Mouse (Mus musculus): ENCODE data around the gene Etfrf1. TPM values are rescaled to one million over a fixed set of nuclear protein-coding genes. Genes with fewer than 3 reads are reported as not detected.

Etfrf1 gene
- polyA plus RNA-seq, 1 experiment from 2014 or later: 29.0 TPM

DNA sequence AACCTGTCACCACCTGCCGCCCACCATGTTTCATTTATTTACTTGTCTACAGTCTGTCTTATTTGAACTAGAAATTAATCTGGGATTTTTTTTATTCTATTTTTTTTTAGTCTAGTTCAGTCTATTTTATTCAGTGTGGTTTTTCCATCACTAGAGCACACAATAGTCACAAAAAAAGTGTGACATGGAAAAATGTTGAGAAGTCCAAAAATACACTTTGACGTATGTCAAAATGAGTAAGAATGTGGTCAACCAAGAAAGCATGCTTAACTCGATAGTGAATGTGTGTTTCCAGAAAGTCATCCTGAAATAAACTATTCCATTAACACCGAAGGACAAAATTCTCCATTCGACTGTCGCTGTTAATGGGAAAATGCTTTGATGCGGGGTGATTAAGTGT, 51.4 kb downstream of the Etfrf1 start:
- WGBS: 82% methylated on average over 7 of the region's 7 CpGs
- Histone ChIP-seq H3K4me3 (no peak overlapping the region), H3K27me3 (no peaks in the 10 kb centered on the region), H3K4me2 (no peak overlapping the region), H3K9me3 (no peaks in the 10 kb centered on the region), H3K36me3 (no peaks in the 10 kb centered on the region), H3K9ac (no peak overlapping the region), H3K27ac (replicated peaks) (no peak overlapping the region), H3K4me1 (replicated peaks) (no peaks in the 10 kb centered on the region)
- ATAC-seq (ENCODE audit: low read depth): no peak

Other genes starting within 250 kb of the Etfrf1 start
- gene Bcat1, start 134.9 kb upstream of the Etfrf1 start, polyA plus RNA-seq (2015; fragmentation: Nextera tagmentation; extraction: Ambion mirVana): 88.7 and 99.2 TPM in 2 replicates
- 0.93 and 1.0 TPM in 2 replicates for gene Lrmp, start 95.5 kb upstream of the Etfrf1 start, polyA plus RNA-seq (2015; fragmentation: Nextera tagmentation; extraction: Ambion mirVana)
- gene Casc1, start 129 bp upstream of the Etfrf1 start, polyA plus RNA-seq (2015; fragmentation: Nextera tagmentation; extraction: Ambion mirVana): 0.60 and 0.87 TPM in 2 replicates
- gene Kras, start 39.1 kb downstream of the Etfrf1 start, polyA plus RNA-seq (2015; fragmentation: Nextera tagmentation; extraction: Ambion mirVana): 81.3 and 92.1 TPM in 2 replicates

Measured in neural tube, embryonic 13.5 days (tissue).